Mouse (Mus musculus) intestine, postnatal 0 days (tissue): ENCODE measurements around the gene Tmed9. TPM values are rescaled to one million over a fixed set of nuclear protein-coding genes. Genes with fewer than 3 reads are reported as not detected.
A peak's percentile ranks its signal among the peaks of the same experiment; 100 is the strongest.

Experiments
- ATAC-seq: fragments of 200-750 bp; cut with Nextera tagmentation; 2 replicates; pipeline ENCODE4 v1.8.0; 2017; ENCODE audit warnings: mild to moderate bottlenecking, moderate TSS enrichment, moderate library complexity
- H3K27ac ChIP-seq: fragments of 300-500 bp; sonication (generic); 2 replicates; pipeline ENCODE4 v1.5.1; 2014; ENCODE audit warnings: mild to moderate bottlenecking, low read depth, low read length, moderate library complexity
- H3K27me3 ChIP-seq: fragments of 300-500 bp; sonication (generic); replicated peaks from 2 replicates; pipeline ENCODE4 v1.6.1; 2014; ENCODE audit warnings: low read length, mixed read lengths; ENCODE audit not compliant: control insufficient read depth, insufficient read depth
- H3K36me3 ChIP-seq: fragments of 300-500 bp; sonication (generic); 2 replicates; pipeline ENCODE4 v1.6.1; 2014; ENCODE audit warnings: mild to moderate bottlenecking, moderate library complexity; ENCODE audit not compliant: control insufficient read depth, insufficient read depth
- H3K4me1 ChIP-seq: fragments of 300-500 bp; sonication (generic); replicated peaks from 2 replicates; pipeline ENCODE4 v1.6.1; 2014; ENCODE audit warnings: antibody characterized with exemption, low read length, mixed read lengths; ENCODE audit not compliant: control insufficient read depth, insufficient read depth
- H3K4me2 ChIP-seq: fragments of 300-500 bp; sonication (generic); replicated peaks from 2 replicates; pipeline ENCODE4 v1.6.1; 2014; ENCODE audit warnings: low read depth, mild to moderate bottlenecking, moderate library complexity
- H3K4me3 ChIP-seq: fragments of 300-500 bp; sonication (generic); 2 replicates; pipeline ENCODE4 v1.5.1; 2014; ENCODE audit warnings: low read depth, low read length
- H3K9ac ChIP-seq: fragments of 300-500 bp; sonication (generic); 2 replicates; pipeline ENCODE4 v1.6.1; 2014; ENCODE audit warnings: mild to moderate bottlenecking, low read depth, low read length
- H3K9me3 ChIP-seq: fragments of 300-500 bp; sonication (generic); 2 replicates; pipeline ENCODE4 v1.6.1; 2016; ENCODE audit warnings: mixed run types; ENCODE audit not compliant: control insufficient read depth
- CTCF ChIP-seq: sonication (generic); IDR thresholded peaks from 2 replicates; pipeline ENCODE4 v1.5.1; 2016; ENCODE audit warnings: low read depth, mild to moderate bottlenecking, control low read depth, antibody characterized with exemption, moderate library complexity
- WGBS: fragments of 180-500 bp; shearing (Covaris S2); extraction: QIAGEN DNeasy Blood & Tissue Kit; methylation state at CpG from one replicate; pipeline ENCODE4 v1.1.7; 2014; 5-methylcytosine and 5-hydroxymethylcytosine counted together
- polyA plus RNA-seq: library from polyadenylated mRNA; unstranded; fragments of >200 nt; fragmentation: Nextera tagmentation; extraction: Ambion mirVana; gene quantifications from 2 replicates; pipeline ENCODE4 v1.2.1, GENCODE M21; 2015

Tmed9 gene
- polyA plus RNA-seq, 1 experiment from 2014 or later = 63.3 TPM

DNA sequence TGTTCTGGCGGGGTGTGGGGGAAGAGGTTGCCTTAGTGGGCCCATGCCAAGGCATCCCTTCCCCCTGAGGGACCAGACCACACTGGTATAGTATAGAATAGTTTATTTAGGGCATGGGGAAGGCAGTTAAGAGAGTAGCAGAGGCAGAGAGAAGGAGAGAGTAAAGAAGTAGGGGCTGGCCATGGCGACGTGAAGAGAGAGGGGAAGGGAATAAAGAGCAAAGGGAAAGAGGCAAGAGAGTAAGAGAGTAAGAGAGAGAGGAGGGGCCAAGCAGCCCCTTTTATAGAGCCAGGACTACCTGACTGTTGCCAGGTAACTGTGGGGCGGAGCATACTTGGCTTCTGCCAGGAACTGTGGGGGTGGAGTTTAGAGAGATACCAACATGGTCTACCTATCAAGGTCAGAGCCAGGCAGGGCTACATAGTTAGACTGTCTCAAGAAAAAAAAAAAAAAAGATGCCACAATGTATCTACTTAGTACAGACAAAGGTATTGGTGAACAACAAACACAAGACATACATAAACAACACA is 18.5 kb downstream of the Tmed9 start:
- Histone ChIP-seq H3K4me1 (no peaks in the 10 kb centered on the region), H3K27ac (no peak overlapping the region), H3K4me3 (no peak overlapping the region), H3K27me3 (no peaks in the 10 kb centered on the region), H3K4me2 (no peak overlapping the region), H3K36me3 (peaks cover 26% of the 10 kb centered on the region), H3K9me3 (no peaks in the 10 kb centered on the region), H3K9ac (no peak overlapping the region)
- TF ChIP-seq CTCF = no peak
- WGBS = 63% methylated on average over 4 of the region's 4 CpGs
- ATAC-seq = no peak

DNA sequence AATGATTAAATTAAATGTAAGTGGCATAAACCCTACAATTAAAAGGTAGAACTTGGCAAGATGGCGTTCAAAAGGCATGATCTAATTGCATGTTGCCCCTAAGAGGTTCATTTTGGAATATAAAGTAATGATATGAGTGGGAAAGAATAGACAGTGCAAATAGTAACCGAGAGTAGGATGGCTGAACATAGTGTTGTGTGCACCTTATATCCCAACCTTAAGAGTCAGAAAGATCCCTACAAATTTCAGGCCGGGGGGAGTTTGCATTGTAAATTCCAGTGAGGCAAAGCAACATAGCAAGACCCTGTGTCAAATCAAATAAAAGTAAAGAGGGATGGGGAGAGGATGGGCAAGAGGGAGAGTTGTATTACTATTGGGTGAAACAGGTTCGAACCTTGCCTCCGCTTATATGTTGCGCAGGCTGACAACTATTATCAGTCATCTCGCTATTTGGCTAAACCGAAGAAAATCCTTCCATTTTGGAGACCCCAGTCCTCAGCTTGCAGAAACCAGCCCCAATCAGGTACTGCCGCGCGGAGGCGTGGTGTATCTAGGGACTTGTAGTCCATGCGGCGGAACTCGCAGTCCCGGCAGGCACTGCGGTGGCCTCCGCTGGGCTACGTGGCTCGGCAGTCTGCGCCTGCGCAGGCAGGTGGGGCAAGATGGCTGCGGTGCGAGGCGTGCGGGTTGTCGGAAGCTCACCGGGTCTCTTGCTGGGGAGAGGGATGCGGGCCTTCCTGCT is 19.2 kb downstream of the Tmed9 start:
- Histone ChIP-seq H3K27me3 (no peaks in the 10 kb centered on the region), H3K9me3 (no peaks in the 10 kb centered on the region), H3K9ac (peak overlapping the region; percentile 75), H3K4me1 (no peaks in the 10 kb centered on the region), H3K36me3 (peaks cover 31% of the 10 kb centered on the region), H3K27ac (peak overlapping the region; percentile 30; the same call in 1 of the 2 replicates), H3K4me3 (peak overlapping the region; percentile 92), H3K4me2 (peak overlapping the region; percentile 69)
- ATAC-seq = peak; percentile 96
- peak; percentile 41 for TF ChIP-seq CTCF
- WGBS = 4% methylated on average over 29 of the region's 29 CpGs

DNA sequence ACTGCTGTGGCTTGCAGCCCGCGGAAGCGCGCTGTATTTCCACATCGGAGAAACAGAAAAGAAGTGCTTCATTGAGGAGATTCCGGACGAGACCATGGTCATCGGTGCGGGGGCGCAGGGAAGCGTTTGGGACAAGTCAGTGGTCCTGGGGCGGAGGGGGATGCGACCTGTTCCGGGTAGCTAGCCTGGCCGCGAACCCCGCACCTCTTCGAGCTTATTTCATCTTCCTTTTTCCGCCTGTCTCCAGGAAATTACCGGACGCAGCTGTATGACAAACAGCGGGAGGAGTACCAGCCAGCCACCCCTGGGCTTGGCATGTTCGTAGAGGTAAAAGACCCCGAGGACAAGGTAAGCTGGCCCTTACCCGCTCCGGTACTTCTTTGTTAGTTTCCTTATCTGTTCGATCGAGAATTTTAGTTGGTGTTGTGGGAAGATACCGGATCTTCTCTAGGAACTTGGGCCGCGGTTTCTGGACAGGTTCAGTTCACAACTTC is 19.8 kb downstream of the Tmed9 start:
- WGBS = under 1% methylated on average over 31 of the region's 31 CpGs
- Histone ChIP-seq H3K4me1 (no peaks in the 10 kb centered on the region), H3K36me3 (peaks cover 33% of the 10 kb centered on the region), H3K27me3 (no peaks in the 10 kb centered on the region), H3K9me3 (no peaks in the 10 kb centered on the region), H3K27ac (peak overlapping the region; percentile 30; the same call in 1 of the 2 replicates), H3K9ac (peak overlapping the region; percentile 75), H3K4me2 (peak overlapping the region; percentile 69), H3K4me3 (peak overlapping the region; percentile 92)
- no peak for TF ChIP-seq CTCF
- ATAC-seq = peak; percentile 42

DNA sequence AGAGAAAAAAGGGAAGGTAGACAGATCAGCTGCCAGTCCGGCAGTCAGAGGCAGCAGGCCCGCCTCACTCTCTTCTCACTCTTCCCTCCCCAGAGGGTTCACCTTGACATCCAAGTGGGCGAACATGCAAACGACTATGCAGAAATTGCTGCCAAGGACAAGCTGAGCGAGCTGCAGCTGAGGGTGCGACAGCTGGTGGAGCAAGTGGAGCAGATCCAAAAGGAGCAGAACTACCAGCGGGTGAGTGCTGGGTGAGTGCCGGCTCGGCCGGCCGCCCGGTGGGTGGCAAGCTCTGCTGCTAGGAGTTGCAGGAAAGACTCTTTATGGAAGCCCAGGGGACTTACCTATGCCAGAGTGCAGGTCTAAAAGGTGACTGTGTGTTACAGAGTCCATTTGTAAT is 21.8 kb downstream of the Tmed9 start:
- TF ChIP-seq CTCF = no peak
- no peaks in the 10 kb centered on the region for H3K9me3 ChIP-seq
- H3K9ac ChIP-seq = no peak overlapping the region
- H3K4me1 ChIP-seq = no peaks in the 10 kb centered on the region
- WGBS = 90% methylated on average over 12 of the region's 12 CpGs
- no peak overlapping the region for H3K27ac ChIP-seq
- no peak overlapping the region for H3K4me3 ChIP-seq
- H3K36me3 ChIP-seq = peaks cover 33% of the 10 kb centered on the region
- H3K27me3 ChIP-seq = no peaks in the 10 kb centered on the region
- no peak for ATAC-seq
- no peak overlapping the region for H3K4me2 ChIP-seq

DNA sequence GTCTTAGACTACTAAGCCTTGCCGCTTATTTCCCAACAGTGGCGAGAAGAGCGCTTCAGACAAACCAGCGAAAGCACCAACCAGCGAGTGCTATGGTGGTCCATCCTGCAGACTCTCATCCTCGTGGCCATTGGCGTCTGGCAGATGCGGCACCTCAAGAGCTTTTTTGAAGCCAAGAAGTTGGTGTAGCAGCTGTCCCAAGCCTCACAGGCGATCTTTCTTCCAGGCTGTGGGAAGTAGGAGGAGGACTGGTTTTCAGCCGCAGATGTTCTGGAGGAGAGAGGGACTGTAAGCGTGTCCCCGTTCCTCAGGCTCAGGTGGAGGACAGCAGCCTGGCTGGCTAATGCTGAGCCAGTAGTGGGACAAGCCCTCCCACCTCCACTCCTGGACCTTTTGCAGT is 23.3 kb downstream of the Tmed9 start:
- Histone ChIP-seq H3K9ac (no peak overlapping the region), H3K27ac (no peak overlapping the region), H3K36me3 (peaks cover 33% of the 10 kb centered on the region), H3K4me1 (no peaks in the 10 kb centered on the region; the same call in 1 of the 2 replicates), H3K4me2 (no peak overlapping the region), H3K9me3 (no peaks in the 10 kb centered on the region), H3K4me3 (no peak overlapping the region), H3K27me3 (no peaks in the 10 kb centered on the region)
- no peak for ATAC-seq
- no peak for TF ChIP-seq CTCF
- WGBS = 98% methylated on average over 12 of the region's 12 CpGs

DNA sequence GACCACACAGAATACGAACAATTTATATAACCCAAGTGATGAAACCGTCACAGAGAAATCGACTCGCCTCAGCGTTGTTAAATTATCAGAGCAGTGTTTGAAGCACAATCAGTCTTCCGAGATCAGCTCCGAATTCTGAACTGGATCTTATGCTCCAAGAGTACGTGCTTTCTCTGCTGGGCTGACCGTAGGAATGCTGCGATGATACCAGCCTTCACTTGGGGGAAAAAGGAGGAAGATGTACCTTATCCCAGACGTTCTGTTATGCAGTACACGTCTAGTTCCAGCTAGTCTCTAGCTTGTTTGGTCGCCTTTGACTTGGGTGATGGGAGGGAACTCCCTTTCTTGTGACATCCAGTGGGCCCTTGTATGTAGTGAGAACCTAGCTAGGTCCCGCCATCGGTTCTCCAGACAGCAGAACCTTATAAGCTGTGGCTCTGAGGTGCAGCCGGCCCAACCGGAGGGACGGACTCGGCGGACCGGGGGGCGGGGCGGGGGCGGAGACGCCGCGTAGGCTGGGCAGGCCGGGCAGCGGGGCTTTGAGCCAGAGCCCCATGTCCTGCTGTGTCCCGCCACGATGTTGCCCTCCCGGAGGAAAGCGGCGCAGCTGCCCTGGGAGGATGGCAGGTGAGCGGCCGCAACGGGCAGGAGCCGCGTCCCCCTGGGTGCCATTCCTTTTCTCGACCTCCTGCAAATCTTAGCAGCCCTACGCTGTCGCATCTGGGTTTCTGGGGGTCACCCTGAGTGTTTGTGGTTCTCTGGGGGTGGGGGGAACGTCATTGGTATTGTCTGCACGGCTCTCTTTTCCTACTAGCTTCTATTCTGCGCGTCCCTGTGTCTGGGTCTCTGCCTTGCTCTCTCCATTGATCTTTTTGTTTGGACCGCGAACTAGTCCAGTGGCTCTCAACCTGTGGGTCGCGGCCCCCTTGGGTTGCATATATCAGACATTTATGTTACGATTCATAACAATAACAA is 26.3 kb downstream of the Tmed9 start, which contains the start of gene B4galt7:
TSS of gene B4galt7 (plus strand) at position 331 of the 975 bp plus-strand sequence.
- no peak for TF ChIP-seq CTCF
- 7% methylated on average over 51 of the region's 51 CpGs for WGBS
- ATAC-seq = peak; percentile 80
- Histone ChIP-seq H3K4me2 (peak within 1 kb of the TSS; percentile 73), H3K36me3 (peaks cover 41% of the 10 kb centered on the region), H3K4me1 (no peaks in the 10 kb centered on the region; the same call in 1 of the 2 replicates), H3K9ac (peak within 1 kb of the TSS; percentile 86), H3K4me3 (peak within 1 kb of the TSS; percentile 93), H3K27ac (peak within 1 kb of the TSS; percentile 66; the same call in 1 of the 2 replicates), H3K27me3 (no peaks in the 10 kb centered on the region), H3K9me3 (no peaks in the 10 kb centered on the region)
